Mouse (Mus musculus) hematopoietic stem cell, adult 5-6 weeks (primary cell): ENCODE data around the gene Tff3. TPM values are rescaled to one million over a fixed set of nuclear protein-coding genes. Genes with fewer than 3 reads are reported as not detected.

Source experiments
- ATAC-seq, 2 experiments: fragments of 125-278 bp in 1 of 2; replicated peaks in 1 of 2; 2 replicates each; pipeline ENCODE4 v1.8.0; 2016 to 2017; ENCODE audit warnings: inconsistent platforms in 2 of 2, mild to moderate bottlenecking in 2 of 2, moderate number of reproducible peaks in 2 of 2, low read depth in 1 of 2, moderate TSS enrichment in 1 of 2; ENCODE audit not compliant: low FRiP score in 2 of 2, poor library complexity in 2 of 2, severe bottlenecking in 2 of 2, insufficient read depth in 1 of 2, low TSS enrichment in 1 of 2
- total RNA-seq: library from RNA; stranded (forward); fragments of 172-1452, 232-1000 nt; gene quantifications from 2 replicates; pipeline ENCODE4 v1.2.3, GENCODE M21; 2017

Tff3 gene
- total RNA-seq, result not detected in 2 replicates

DNA sequence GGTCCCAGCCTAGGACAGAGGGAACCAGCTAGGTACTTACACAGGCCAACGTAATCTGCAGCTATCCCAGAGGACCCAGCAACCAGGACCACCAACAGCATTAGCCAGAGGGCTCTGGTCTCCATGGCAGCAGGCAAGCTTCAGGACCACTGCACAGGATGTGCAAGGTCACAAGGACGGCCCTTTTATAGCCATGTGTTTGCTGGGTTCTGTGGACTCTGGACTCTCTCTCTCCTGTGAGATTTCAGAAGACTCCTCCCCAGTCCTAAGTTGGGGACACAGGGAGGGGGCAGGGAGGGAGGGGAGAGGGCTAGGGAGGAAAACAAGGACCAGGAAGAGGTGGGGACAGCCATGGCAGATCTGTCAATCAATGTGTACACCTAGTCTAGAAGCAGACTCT, at the start of gene Tff3:
TSS of gene Tff3 (minus strand) at position 195 of the 400 bp plus-strand sequence.
- no peak for ATAC-seq

DNA sequence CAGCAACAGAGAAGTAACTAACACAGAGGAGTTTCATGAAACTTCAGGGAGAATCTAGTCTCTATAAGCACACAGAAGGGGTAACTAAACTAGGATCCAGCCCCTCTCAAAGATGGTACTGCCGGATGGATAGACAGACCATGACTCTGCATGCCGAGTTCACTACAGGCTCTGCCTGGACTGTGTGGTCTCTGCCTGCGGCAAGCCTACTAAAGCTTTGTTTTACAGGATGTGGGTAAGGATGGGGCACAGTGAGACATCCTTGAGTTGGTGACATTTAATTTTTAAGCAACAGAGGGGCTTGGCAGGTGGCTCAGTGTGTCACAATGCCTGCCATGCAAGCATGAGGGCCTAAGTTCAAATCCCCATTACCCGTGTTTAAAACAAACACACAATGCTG, 46.9 kb upstream of the Tff3 start:
- peak; percentile 65 to 76 for ATAC-seq

- ATAC-seq, result no peak
These were observed 40.4 kb upstream of the Tff3 start for GRCm38 (mm10) chr17:31169796-31170195.

- ATAC-seq, result no peak
These were observed 35.7 kb upstream of the Tff3 start, which contains the start of gene Tff1 for GRCm38 (mm10) chr17:31165127-31165526. Gene Tff1 (minus strand): TSS chr17:31165277.

- no peak for ATAC-seq
These were observed 34.4 kb upstream of the Tff3 start for GRCm38 (mm10) chr17:31163821-31164220.

DNA sequence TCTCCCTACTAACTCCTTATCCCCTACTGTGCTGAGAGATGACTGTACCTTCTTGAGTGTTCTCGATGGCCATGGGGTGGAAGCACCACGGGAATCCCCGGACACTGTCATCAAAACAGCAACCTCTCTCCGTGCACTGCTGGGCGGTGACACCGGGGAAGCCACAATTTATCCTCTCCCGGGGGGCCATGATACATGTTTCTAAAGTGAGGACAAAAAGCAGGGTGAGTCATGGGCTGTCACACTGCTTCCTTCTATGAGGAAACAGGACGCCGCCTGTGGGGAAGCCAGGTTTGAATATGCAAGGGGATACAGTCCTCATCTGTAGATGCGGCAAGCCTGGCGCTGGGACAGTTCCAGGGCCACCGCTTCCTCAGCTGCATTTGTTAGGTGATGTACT, 33.2 kb upstream of the Tff3 start:
- ATAC-seq, result peak in 1 of 2 experiments; percentile 39; a peak in 1 of 4 replicates

DNA sequence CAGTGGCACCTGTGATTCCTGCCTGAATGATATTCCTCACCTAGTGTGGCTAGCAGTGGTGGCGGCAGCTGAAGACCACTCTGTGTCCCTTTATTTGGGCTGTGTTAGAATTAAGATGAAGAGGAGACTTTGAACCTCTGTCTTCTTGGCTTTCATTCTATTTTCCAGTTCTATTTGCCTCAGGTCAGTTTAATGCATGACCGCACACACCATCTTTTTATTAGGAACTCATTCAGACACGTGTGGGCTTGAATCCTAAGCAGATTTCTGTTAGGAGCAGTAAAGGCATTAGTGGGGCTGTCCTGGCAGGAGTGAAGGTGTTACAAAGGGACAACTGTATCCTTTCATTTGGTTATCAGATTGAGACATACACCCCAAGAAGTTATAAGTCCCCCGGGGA, 30.8 kb upstream of the Tff3 start:
- no peak for ATAC-seq

- no peak for ATAC-seq
These were observed 28.5 kb upstream of the Tff3 start for GRCm38 (mm10) chr17:31157921-31158320.

- ATAC-seq, result peak; percentile 89 to 92
These were observed 24.3 kb upstream of the Tff3 start for GRCm38 (mm10) chr17:31153785-31154184.

GRCm38 (mm10) chr17:31152966-31153499, 23.6 kb upstream of the Tff3 start:
- ATAC-seq, result no peak

DNA sequence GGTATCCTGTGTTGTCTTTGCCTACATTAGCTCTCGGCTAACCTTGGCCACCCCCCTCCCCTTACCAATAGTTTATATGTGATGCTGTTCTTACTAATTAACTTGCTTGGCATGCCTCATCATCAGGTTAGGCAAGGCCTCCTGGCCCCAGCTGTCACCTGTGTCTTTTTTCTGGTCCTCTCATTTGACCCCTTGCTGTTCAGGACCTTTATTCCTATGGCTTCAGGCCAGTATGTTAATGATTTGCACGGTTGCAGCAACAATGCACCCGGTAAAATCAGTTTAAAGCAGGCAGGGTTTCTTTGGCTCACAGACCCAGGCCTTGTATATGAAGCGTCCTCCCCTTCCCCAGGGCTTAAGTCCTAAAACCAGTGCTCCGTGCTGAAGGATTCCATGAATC, 23.1 kb upstream of the Tff3 start:
- no peak for ATAC-seq

GRCm38 (mm10) chr17:31145998-31146397, 16.6 kb upstream of the Tff3 start:
- no peak for ATAC-seq

DNA sequence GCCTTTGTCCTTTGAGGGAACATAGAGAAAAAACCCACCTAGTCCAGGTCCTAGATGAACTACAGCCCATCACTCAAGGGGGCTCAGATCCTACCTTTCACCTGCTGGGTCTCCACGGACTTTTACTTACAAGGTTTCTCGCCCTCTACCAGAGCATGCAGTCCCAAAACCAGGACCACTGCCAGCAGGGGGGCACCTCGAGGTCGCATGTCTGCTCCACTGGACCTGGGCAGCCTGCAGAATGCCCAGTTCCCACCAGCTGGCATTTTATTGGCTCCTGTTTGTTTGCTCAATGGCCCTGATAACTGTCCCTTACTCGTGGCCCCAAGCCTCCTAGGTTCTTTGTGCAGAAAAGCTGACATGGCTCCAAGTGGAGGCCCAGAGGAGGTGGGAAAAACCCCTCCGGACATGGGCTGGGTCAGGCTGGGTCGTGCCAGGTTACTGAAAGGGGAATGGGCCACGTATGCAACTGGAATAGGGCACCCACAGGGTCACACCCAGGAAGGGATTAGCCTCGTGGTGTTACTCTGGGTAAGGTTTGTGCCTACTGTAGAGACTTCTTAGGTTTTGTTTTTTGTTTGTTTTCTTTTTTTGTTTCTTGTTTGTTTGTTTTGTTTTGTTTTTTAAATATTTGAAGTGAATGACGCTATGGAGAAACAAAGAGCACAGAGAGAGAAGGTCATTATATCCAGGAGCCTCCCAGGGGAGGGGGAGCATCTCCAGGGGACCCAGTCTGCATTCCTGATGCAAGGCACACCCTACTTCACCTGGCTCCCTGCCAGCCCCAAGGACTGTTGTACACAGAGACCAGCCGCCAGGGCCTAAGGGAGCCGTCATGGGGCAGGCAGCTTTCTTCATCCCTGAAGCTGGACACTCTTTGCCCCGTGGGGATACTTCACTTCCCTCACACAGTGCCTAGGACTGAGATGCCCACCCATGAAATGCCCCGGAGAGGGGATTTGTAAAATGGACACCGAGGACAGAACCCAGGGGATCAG, 14.9 kb upstream of the Tff3 start, which contains the start of gene Tff2:
TSS of gene Tff2 (minus strand) at position 243 of the 998 bp plus-strand sequence.
- ATAC-seq, result no peak

GRCm38 (mm10) chr17:31142116-31142515, 12.7 kb upstream of the Tff3 start:
- ATAC-seq, result no peak

DNA sequence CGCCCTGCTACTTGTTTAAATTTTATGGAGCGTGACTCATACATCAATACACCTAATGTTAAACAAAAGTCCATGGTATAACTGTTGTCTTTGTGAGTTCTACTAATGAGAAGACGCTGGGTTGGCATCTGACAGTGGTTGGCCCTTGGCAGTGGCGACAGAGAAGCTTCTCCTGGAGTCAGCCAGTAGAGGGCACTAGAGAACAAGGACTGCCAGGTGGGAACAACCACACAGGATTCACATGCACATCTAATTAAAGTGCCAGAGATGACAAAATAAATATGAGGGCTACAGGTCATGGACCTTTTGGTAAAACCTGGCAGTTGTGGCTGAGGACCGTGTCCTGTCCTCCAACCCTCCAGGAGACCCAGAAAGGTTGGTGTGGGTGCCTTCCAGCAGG, 9.0 kb upstream of the Tff3 start:
- peak; percentile 67 to 74 for ATAC-seq

- no peak for ATAC-seq
These were observed 7.4 kb upstream of the Tff3 start for GRCm38 (mm10) chr17:31136821-31137220.

GRCm38 (mm10) chr17:31136291-31136690, 6.8 kb upstream of the Tff3 start:
- no peak for ATAC-seq

DNA sequence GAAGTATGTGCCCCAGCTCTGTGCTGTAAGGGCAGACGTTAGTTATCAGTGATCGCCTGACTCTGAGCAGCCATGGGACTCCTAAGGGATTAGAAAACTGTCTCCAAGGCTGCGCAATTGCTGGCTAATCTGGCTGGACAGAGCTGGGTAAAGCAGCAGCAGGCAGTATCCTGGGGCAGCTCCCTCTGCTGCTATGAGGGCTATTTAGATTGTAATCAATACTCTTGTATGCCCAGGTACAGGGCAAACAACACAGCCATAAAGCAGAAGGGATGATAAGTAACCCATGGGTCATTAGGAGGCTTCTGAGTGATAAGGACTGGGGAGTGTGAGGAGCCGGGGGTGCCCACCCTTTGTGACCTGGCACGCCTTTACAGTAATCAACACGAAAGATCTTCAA, 5.5 kb upstream of the Tff3 start:
- ATAC-seq, result no peak
